Mouse (Mus musculus) CD4-positive helper T cell, adult 2 months (primary cell): ENCODE measurements around the gene Mapk7.

ENCODE experiments used
- DNase-seq: peaks from one replicate; pipeline ENCODE4 v3.0.0-alpha.2; 2012; ENCODE audit warnings: low read depth, missing footprints, low spot score

The Mapk7 gene

GRCm38 (mm10) chr11:61465422-61465821 lies 28.8 kb downstream of the Mapk7 start:
- DNase-seq, result no peak

GRCm38 (mm10) chr11:61464071-61464470 lies 30.1 kb downstream of the Mapk7 start:
- no peak for DNase-seq

GRCm38 (mm10) chr11:61449499-61450292 lies 44.5 kb downstream of the Mapk7 start:
- DNase-seq, result no peak

GRCm38 (mm10) chr11:61448599-61449225 lies 45.5 kb downstream of the Mapk7 start:
- no peak for DNase-seq

GRCm38 (mm10) chr11:61448041-61448440 lies 46.2 kb downstream of the Mapk7 start:
- no peak for DNase-seq

- DNase-seq, result no peak
Measured at GRCm38 (mm10) chr11:61447296-61447695, 46.9 kb downstream of the Mapk7 start.

GRCm38 (mm10) chr11:61443807-61444206 lies 50.4 kb downstream of the Mapk7 start:
- DNase-seq, result no peak

GRCm38 (mm10) chr11:61441670-61442069 lies 52.5 kb downstream of the Mapk7 start:
- no peak for DNase-seq

GRCm38 (mm10) chr11:61440416-61440815 lies 53.8 kb downstream of the Mapk7 start:
- DNase-seq, result no peak

GRCm38 (mm10) chr11:61439170-61439569 lies 55.0 kb downstream of the Mapk7 start:
- no peak for DNase-seq
